Mouse (Mus musculus): ENCODE results near the gene Pbx2.

Pbx2 gene

DNA sequence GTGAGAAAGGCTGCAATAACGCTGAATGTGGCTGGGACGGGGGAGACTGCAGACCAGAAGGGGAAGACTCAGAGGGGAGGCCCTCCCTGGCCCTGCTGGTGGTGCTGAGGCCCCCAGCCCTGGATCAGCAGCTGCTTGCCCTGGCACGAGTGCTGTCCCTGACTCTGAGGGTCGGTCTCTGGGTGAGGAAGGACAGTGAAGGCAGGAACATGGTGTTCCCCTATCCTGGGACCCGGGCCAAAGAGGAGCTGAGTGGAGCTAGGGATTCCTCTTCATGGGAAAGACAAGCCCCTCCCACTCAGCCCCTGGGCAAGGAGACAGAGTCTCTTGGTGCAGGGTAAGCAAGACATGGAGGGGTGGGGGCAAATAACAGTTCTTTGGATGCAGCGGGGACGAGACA is 7.7 kb upstream of the Pbx2 start:
- peak in 1 of 2 experiments; percentile 34 for DNase-seq

DNA sequence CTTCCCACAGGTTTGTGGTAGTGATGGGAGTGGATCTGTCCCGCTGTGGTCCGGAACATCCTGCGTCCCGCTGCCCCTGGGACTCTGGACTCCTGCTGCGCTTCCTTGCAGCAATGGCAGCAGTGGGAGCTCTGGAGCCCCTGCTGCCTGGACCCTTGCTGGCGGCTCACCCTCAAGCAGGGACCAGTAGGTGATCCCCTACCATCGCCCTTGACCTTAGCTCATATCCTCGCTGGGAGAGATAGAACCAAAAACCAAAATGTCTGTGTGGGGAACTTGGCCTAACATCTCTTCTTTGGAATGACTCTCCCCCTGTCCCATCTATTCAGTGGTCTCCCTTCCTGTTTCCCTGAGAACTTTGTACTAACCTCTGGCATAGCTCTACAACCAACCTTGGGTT is 7.2 kb upstream of the Pbx2 start:
- no peak for DNase-seq

DNA sequence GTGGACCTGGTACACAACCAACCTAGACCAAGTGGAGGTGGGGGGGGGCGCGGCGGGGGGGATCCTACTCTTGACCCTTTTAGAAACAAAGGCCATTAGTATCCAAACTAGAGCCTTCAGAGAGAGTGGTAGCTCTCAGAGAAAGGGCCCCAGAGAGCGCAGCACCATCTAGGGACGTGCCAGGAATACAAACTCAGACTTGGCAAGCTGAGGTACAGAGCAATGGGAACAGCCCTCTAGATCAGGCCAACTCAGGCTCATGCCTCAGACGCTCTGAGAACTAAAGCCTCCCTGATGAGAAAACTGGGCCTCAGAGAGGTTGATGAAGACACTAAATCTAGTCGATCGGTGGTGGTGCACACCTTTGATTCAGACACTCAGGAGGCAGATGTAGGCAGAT is 5.9 kb upstream of the Pbx2 start:
- DNase-seq = no peak

DNA sequence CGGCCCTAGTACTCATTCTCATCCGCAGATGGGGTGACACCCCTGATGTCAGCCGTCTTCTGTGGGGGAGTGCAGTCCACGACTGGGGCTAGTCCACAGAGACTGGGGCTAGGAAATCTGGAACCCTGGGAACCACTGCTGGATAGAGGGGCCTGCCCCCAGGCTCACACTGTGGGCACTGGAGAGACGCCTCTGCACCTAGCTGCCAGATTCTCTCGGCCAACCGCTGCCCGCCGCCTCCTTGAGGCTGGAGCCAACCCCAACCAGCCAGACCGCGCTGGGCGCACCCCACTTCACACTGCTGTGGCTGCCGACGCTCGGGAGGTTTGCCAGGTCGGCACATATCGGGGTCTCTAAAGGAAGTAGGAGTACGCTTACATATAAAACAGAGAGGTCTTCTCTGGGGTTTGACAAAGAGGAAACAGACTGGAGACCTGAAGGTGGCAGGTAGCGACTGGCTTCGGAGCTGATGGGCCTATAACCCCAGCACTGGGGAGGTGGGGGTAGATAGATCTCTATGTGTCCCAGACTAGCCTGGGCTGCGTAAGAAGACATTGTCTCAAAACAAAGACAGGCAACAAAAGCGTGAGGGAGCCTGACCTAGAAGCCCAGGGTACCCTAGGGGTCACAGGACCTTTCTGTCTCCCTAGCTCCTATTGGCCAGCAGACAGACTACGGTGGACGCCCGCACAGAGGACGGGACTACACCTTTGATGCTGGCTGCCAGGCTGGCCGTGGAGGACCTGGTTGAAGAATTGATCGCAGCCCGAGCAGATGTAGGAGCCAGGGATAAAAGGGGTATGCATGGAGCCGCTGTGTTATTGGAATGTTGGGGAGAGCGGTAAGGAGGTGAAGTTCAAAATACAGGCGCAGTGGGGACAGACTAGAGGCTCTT is 4.9 kb upstream of the Pbx2 start:
- DNase-seq = peak in 1 of 2 experiments; percentile 52

DNA sequence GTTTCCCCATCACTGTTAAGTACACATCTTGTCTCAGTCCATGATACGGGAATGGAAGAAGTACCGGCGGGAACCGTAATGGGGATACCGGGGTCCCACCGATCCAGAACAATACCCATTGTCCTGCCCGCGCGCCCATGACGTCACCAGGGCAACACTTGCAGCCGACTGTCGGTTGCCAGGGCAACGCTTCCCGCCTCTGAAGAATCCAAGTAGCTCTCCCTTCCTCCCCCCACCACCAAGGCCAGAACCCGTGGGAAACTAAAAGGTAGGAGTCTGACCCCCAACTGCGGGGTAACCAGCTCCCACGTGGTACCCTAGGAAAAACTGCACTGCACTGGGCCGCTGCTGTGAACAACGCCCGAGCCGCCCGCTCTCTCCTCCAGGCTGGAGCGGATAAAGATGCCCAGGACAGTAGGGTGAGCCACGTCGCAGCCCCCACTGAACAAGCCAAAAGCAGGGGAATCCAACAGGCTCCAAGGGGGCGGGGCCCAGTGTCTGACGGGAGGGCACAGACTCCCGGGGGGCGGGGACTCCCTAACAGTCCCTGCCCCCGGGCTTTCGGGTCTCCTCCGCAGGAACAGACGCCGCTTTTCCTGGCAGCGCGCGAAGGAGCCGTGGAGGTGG is 4.2 kb upstream of the Pbx2 start:
- DNase-seq = peak; percentile 82 to 91

DNA sequence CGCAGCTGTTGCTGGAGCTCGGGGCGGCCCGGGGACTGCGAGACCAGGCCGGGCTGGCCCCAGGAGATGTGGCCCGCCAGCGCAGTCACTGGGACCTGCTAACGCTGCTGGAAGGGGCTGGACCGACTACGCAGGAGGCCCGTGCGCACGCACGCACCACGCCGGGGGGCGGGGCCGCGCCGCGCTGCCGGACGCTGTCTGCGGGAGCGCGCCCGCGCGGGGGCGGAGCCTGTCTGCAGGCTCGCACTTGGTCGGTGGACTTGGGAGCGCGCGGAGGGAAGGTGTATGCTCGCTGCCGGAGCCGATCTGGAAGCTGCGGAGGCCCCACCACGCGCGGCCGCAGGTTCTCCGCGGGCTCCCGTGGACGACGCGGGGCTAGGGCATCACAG is 3.6 kb upstream of the Pbx2 start:
- peak; percentile 99 for DNase-seq

DNA sequence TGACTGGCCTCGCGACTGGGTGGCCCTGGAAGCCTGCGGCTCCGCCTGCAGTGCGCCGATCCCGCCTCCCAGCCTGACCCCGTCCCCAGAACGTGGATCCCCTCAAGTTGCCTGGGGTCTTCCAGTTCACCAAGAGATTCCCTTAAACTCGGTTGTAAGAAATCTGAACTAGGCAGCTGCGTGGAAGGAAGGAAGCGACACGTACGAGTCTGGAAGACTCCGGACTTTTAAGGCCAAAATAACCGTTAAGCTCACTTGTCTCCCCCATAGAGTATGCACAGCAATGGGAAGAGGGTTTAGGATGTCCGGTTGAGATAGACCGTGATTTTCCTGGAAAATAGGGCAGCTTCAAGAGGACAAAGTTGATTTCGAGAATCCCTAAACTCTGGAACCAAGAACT is 3.3 kb upstream of the Pbx2 start:
- DNase-seq = no peak

DNA sequence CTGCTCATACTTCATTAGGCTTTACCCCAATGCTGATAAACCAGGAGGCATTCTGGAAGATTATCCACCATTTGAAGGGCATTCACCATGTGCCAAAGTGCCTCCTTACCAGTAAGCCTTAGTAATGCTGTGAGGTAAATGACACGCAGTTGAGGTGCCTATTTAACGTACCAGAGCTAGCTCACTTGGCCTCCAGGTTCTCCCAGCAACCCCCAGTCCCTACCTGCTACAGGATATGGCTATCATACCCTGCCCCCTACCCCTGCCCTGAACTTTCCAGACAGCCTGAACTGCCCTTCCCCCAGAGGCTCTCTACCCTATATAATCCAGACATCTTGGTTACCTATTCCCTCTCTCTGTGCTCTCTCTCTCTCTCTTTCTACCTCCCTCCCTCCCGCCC is 2.3 kb upstream of the Pbx2 start:
- no peak for DNase-seq

DNA sequence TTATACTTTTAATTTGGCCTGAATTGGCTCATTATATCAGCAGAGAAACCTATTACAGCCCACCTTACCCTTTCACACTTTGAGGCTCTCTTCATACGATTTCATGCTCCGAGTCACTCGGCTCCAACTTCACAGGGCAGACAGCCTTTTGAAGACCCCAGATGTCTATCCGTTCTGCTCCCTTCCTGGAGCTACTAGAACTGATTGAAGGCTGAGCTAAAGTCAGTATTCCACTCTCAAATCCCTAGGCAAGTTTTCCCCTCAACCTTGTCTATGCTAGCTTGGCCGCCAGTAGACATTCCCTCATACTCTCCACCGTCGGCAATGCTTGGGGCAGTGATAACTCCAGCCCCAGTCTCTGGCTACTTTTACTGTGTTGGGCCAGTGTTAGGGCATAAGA is 1.9 kb upstream of the Pbx2 start:
- no peak for DNase-seq

DNA sequence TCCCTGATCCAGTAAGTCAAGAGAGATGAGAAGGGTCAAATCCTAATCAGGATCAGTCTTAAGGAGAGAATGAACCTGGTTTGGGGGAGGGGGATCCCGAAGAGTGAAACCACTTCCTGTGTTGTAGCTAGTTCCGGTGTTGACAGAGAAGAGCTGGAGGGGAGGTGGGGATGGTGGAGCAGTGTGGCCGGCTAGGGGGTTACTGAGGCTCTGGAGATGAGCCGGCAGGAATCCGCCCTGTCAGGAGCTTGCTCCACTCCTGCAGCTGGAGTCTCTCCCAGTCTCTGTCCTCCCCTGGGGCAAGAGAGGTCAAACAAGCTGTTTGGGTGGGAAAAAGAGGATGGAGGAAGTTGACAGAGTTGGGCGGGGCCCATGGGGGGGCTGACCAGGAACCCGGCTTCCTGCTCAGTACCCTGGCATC is 1.4 kb upstream of the Pbx2 start, which contains the start of gene Gpsm3:
Gpsm3 (plus strand) TSS at position 126 of the 421 bp plus-strand sequence.
- DNase-seq = no peak

DNA sequence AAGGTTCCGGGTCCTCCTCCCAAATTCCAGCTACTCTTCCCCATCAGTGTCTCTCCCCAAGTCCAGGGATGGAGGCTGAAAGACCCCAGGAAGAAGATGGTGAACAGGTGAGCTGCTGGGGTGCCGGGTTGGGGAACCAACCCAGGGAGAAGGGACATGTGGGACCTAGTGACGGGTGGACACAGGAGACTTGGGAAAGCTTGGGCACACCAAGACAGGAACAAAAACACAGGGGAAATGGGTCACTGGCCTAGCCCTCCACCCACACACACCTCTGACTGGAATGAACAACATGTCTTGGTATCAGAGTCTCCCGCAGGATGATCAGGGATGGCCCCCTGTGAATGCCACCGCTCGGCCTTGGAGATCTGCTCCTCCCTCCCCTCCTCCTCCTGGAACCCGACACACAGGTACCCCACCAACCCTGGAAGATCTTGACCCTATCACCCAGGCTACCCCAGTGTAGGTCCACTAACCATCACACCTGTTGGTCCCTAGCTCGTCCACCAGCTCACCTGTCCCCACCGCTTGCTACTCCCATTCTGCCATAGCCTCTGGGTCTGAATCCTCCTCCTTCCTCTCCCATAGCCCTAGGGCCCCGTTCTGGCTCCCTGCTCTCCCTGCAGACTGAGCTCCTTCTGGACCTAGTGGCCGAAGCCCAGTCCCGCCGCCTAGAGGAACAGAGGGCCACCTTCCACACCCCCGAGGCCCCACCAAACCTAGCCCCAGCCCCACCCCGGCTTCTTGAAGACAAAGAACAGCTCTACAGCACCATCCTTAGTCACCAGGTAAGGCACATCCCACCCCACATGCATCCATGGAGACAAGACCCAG is 695 bp upstream of the Pbx2 start:
- DNase-seq = no peak

DNA sequence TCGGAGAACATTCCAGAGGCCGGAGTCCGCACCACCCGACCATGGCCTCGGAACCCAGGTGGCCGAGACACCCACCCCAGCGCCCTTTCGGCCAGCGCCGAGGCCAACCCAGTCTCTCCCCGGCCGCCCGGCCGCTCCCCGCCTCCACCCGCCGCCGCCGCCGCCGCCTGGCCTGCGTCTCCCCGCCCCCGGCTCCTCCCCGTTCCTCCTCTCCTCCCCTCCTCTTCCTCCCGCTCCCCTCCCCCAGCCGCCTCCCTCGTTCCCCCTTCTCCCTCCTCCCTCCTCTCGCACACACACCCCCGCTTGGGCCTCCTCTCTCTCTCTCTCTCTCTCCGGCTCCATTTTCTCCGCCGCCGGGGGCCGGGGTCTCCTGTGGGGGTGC is 919 bp downstream of the Pbx2 start:
- peak; percentile 84 to 96 for DNase-seq

DNA sequence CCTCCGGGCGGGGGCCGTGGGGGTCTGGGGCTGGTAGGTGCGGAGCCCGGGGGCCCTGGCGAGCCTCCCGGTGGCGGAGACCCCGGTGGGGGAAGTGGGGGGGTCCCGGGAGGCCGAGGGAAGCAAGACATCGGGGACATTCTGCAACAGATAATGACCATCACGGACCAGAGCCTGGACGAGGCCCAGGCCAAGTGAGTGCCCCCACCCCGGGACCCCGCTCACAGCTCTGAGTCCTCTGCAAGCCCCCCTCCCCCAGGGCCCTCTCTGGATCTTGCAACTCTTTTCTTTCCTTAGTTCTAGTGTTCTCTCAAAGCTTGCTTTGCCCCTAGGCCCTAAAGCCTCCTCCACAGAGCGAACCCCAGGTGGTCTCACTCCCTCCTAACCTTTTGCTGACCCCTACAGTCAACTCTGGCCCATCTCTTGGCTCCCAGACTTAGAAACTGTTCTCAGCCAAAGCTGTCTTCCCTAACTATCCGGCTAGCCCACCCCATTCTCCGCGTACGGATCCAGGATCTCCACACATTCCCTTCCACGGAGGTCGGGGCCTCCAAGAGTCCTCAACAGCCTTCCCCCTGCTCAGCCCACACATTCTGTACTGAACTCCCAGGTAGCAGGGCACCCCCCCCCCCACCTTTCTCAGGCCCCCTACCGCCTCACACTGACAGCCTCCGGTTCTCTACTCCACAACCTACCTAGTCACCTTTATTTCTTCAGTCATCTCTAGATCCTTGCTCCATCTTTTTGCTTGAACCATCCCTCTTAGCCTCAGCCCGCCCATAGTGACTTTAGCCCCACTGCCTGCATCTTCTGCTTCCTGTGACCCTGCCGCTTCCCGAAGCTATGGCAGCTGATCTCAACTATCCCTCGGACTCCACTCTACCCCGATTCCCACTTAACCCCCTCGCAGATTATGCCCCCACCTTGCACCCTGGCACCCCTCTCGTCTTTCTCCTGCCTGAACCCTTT is 1.8 kb downstream of the Pbx2 start:
- DNase-seq = peak; percentile 57 to 60

DNA sequence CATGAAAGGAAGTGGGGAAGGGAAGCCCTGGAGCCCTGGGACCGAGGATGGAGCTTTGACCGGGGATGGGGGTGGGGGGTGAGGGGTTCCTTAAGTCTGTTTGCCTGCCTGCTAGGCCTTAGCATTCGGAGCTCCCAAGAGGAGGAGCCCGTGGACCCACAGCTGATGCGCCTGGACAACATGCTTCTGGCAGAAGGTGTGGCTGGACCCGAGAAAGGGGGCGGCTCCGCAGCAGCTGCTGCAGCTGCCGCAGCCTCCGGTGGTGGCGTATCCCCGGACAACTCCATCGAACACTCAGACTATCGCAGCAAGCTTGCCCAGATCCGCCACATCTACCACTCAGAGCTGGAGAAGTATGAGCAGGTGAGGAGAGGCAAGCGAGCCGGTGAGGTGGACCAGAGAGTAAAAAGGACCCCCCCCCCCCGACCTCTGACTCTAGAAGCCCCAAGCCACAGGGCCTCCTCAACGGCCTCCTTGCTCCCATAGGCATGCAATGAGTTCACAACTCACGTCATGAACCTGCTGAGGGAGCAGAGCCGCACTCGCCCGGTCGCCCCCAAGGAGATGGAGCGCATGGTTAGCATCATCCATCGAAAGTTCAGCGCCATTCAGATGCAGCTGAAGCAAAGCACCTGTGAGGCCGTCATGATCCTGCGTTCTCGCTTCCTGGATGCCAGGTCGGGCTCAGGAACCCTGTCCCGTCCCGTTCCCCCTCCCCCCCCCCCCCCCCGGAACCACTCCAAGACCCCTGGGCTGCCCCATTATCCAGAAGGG is 2.9 kb downstream of the Pbx2 start:
- peak in 1 of 2 experiments; percentile 31 for DNase-seq

DNA sequence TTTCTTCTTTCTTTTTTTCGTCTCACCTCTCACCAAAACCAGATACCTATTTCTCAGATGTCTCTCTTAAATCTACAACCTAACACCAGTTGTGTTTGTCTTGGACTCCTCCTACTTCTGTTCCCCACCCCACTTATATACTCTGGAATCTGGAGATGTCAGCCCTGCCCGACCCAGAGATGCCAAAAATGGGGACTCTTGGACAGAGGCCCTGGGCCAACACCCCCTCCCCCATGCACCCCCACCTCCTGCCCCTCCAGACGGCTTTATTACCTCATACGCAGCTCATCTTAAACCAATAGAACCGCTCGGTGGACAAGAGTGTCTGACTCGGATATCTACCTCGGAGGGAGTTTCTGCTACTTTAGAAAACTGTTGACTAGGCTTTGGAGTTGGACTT is 5.0 kb downstream of the Pbx2 start:
- DNase-seq = no peak

DNA sequence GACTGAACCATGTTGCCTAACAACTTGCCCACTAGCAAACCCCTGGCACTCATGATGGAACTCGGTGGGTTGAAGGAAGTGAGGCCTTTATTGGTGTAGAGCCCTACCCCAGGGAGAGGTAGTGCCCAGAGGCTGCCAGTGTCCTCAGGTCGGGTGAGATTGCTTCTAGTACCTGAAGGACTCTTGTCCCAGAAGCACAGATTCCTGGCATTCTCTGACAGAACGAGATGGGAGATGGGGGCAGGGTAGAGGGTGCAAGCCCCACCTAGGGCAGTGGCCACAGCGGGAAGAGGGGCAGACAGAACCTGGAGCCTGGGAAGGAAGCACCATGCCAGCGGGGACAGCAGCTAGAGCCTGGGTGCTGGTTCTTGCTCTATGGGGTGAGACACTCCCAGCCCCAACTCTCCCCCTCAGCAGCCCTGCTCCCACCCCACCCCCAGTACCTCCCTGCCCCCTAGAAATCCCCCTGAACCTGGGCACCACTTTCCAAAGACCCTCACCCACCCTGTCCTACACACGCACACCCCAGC is 6.6 kb downstream of the Pbx2 start, which contains the start of gene Ager:
Ager (plus strand) TSS at position 297 of the 530 bp plus-strand sequence.
- no peak for DNase-seq

DNA sequence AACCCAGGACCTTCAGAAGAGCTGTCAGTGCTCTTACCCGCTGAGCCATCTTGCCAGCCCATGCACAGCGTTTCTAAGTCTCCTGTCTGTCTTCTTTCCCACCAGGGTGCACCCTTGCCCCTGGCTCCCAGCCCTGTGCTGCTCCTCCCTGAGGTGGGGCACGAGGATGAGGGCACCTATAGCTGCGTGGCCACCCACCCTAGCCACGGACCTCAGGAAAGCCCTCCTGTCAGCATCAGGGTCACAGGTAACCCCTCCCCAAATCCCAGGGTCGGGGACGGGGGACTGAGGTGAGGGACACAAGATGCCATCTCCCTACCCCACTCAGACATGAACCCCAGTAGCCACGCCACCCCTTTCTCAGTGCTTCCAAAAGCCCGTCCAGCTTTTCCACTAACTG is 8.8 kb downstream of the Pbx2 start:
- no peak for DNase-seq

DNA sequence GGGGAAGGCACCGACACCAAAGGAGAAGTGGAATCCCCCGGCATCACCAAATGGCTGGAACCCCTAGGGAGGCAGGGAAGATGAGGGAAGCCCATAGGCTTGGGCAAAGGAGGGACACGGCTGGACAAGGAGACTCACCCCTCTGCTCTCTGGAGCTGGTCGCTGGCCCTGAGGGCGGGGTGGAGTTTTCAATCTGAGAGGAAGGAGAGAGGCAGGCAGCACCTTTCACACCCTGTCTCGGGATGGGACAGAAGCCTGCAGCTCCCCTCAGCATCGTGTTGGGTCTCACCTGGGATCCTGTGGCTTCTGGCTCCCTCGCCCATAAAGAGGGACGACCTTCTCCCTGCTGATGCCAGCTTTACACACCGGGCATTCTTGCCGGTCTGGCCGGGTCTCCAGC is 10.7 kb downstream of the Pbx2 start:
- no peak for DNase-seq

DNA sequence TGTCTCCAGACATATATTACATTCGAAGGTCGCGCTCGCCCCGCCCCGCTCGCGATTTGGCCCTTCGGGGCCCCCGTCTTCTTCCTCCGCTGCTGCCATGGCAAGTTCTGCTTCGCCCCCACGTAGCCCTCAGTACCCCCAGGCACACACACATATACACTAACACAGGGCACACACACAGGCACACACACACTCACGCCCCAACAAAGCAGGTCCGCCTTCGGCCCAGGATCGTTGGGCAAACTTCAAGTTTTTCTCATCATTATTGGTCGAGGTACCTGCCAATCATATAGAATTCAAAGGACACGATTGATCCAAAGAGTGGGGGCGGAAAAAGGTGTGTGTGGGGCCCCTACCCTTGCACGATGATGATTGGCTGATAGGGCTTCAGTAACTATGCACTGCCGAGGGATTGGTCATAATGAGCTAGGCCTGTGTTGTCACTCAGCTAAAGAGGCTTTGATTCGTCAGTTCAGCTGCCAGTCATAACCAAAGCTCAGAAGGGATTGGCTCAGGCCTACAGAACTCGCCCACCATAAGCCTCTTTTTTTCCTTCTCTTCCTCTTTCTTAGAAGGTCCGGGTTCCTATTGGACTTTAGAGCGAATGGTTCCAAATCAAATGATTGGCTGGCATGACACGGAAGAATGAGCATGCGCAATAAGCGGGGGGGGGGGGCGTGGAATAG is 12.5 kb downstream of the Pbx2 start, which contains the start of gene Rnf5:
Rnf5 (minus strand) TSS at position 316 of the 686 bp plus-strand sequence.
- peak; percentile 96 to 99 for DNase-seq

DNA sequence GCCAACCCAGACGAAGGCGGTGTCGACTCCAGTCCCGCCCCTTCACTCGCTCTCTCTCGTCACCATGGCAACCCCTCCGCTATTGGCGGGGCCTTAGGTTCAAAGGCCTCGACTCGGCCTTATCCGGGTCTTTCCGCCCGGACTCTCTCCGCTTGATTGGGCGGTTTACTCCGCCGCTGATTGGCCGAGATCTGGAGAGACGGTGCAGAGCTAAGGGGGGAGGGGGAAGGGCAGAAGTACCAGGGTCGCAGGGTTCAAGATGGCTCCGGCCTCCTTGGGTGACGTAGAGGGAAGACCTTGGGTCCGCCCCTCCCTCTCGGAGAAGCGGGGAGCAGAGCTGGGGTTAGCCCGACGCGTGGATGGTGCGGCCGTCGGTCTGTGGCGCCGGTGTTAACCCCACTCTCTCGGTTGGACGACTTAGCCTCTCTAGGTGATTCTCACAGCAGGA is 13.0 kb downstream of the Pbx2 start, which contains the start of gene Agpat1:
Agpat1 (plus strand) TSS at position 202 of the 448 bp plus-strand sequence.
- DNase-seq = peak; percentile 96 to 99

All from cerebellum, postnatal 25 days (tissue).